Mouse (Mus musculus) hindbrain, postnatal 0 days (tissue): ENCODE results near the gene Dlg4. TPM values are rescaled to one million over a fixed set of nuclear protein-coding genes. Genes with fewer than 3 reads are reported as not detected.

Experiments
- ATAC-seq: fragments of 200-750 bp; cut with Nextera tagmentation; 2 replicates; pipeline ENCODE4 v1.8.0; 2017; ENCODE audit warnings: mild to moderate bottlenecking, moderate TSS enrichment, moderate library complexity
- DNase-seq: peaks from one replicate; pipeline ENCODE4 v3.0.0-alpha.2; 2015; ENCODE audit warnings: low spot score
- H3K27ac ChIP-seq: fragments of 300-500 bp; sonication (generic); 2 replicates; pipeline ENCODE4 v1.5.1; 2014; ENCODE audit warnings: mild to moderate bottlenecking
- H3K27me3 ChIP-seq: fragments of 300-500 bp; sonication (generic); 2 replicates; pipeline ENCODE4 v1.6.1; 2014; ENCODE audit warnings: low read length, mixed read lengths; ENCODE audit not compliant: insufficient read depth
- H3K36me3 ChIP-seq: fragments of 300-500 bp; sonication (generic); 2 replicates; pipeline ENCODE4 v1.6.1; 2014; ENCODE audit warnings: low read length, mixed read lengths; ENCODE audit not compliant: insufficient read depth
- H3K4me1 ChIP-seq: fragments of 300-500 bp; sonication (generic); 2 replicates; pipeline ENCODE4 v1.6.1; 2014; ENCODE audit warnings: antibody characterized with exemption, low read length, mixed read lengths; ENCODE audit not compliant: insufficient read depth
- H3K4me2 ChIP-seq: fragments of 300-500 bp; sonication (generic); 2 replicates; pipeline ENCODE4 v1.6.1; 2014; ENCODE audit warnings: low read depth, mild to moderate bottlenecking, low read length, moderate library complexity, mixed read lengths
- H3K4me3 ChIP-seq: fragments of 300-500 bp; sonication (generic); 2 replicates; pipeline ENCODE4 v1.5.1; 2014; ENCODE audit warnings: low read length
- H3K9ac ChIP-seq: fragments of 300-500 bp; sonication (generic); replicated peaks from 2 replicates; pipeline ENCODE4 v1.6.1; 2014; ENCODE audit warnings: mild to moderate bottlenecking, low read length, moderate library complexity, mixed read lengths
- H3K9me3 ChIP-seq: fragments of 300-500 bp; sonication (generic); 2 replicates; pipeline ENCODE4 v1.6.1; 2016; ENCODE audit warnings: low read length, mixed read lengths
- CTCF ChIP-seq: IDR thresholded peaks from 2 replicates; pipeline ENCODE4 v1.5.1; 2016; ENCODE audit warnings: antibody characterized with exemption, control low read depth, low read depth
- WGBS: fragments of 180-500 bp; shearing (Covaris S2); extraction: QIAGEN DNeasy Blood & Tissue Kit; methylation state at CpG from one replicate; pipeline ENCODE4 v1.1.7; 2014; 5-methylcytosine and 5-hydroxymethylcytosine counted together
- polyA plus RNA-seq: library from polyadenylated mRNA; unstranded; fragments of >200 nt; fragmentation: Nextera tagmentation; extraction: Ambion mirVana; gene quantifications from 2 replicates; pipeline ENCODE4 v1.2.1, GENCODE M21; 2015
- total RNA-seq: library from RNA; depleted of rRNA; stranded (reverse); fragments of >200 nt; gene quantifications from 2 replicates; pipeline ENCODE4 v1.2.3, GENCODE M21; 2014

Gene Dlg4
- total and polyA plus RNA-seq, 2 experiments from 2014 or later, result 18.8 to 209 TPM

DNA sequence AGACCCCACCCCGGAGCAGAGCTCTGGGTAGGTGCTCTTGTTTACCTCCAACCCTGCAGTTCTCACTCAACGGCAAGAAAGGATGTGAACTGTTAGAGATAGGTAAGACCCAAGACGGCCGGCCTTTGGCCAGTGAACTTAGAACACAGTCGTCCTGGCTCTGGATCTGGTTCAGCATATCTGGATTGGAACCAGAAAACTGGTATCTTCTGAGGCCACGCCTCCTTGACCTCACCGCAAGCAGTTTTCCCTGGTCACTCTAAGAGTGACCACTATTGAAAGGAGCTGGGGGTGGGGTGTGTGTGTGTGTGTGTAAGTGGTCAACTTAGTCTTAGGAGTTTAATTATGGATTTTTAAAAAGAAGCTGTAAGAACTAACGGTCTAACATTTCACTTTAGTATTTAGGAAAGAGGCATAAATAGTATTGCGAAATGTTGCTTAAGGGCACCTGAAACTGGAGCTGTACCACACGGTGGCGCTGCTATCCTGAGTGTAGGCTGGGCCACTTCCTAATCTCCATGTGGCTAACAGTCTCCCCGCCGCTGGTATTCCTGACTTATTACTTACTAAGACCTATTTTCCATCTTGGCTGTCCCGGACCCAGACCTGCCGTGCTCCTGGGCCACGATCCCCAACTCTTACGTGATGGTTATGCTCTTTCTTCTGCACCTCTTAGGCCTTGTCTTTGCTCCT is 57.8 kb downstream of the Dlg4 start:
- no peak overlapping the region for H3K9ac ChIP-seq
- WGBS, result 38% methylated on average over 17 of the region's 17 CpGs
- H3K36me3 ChIP-seq, result no peaks in the 10 kb centered on the region
- no peaks in the 10 kb centered on the region for H3K27me3 ChIP-seq
- peak; percentile 90 for DNase-seq
- H3K9me3 ChIP-seq, result no peaks in the 10 kb centered on the region
- H3K4me3 ChIP-seq, result no peak overlapping the region
- ATAC-seq, result 0 out of 2 replicates have a peak, but pooled peaks have one; percentile 53
- H3K4me2 ChIP-seq, result no peak overlapping the region
- peak; percentile 91 for TF ChIP-seq CTCF
- no peak overlapping the region for H3K27ac ChIP-seq
- no peaks in the 10 kb centered on the region for H3K4me1 ChIP-seq

DNA sequence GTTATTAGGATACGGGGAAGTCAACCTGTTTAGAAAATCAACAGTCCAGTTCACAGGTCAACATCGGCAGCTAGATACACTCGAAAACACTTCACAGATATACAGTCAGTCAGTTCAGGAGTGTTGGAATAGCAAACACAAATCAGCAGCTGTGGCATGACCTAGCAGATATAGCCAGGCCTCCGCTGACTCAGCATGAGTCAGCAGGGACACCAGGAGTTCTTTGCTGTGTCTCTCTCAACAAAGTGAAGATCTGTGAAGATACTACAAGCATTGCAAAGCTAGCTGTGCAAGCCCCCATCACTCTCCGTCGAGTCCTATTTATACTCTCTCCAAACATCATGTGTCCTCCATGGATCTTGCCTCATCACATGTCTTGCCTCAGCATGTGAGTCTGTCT is 58.8 kb downstream of the Dlg4 start:
- 90% methylated on average over 6 of the region's 6 CpGs for WGBS
- Histone ChIP-seq H3K9me3 (no peaks in the 10 kb centered on the region), H3K4me2 (no peak overlapping the region), H3K9ac (no peak overlapping the region), H3K27ac (no peak overlapping the region), H3K4me1 (no peaks in the 10 kb centered on the region), H3K36me3 (no peaks in the 10 kb centered on the region), H3K27me3 (no peaks in the 10 kb centered on the region), H3K4me3 (no peak overlapping the region)
- DNase-seq (no peak), ATAC-seq (no peak)
- no peak for TF ChIP-seq CTCF

DNA sequence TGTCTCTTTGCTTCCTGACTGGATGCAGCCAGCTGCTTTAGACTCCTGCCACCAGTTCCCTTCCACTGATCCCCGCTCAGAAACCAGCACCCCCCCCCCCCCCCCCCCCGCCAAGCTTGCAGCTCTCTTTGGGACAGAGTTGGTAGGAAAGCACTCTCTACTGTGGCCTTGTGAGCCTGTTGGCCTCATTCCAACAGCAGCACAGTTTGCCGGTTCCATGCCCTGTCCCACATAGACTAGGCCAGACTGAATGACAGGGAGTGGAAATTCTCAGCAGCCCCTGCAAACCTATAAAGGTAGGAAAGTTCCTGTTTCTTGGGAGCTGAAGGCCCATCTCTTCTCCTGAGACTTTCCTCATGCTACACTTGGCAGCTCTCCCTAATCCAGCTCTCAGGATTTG is 60.7 kb downstream of the Dlg4 start:
- H3K27ac ChIP-seq, result no peak overlapping the region
- no peak for ATAC-seq
- no peak for DNase-seq
- no peak overlapping the region for H3K9ac ChIP-seq
- H3K36me3 ChIP-seq, result no peaks in the 10 kb centered on the region
- H3K27me3 ChIP-seq, result no peaks in the 10 kb centered on the region
- no peak overlapping the region for H3K4me2 ChIP-seq
- no peaks in the 10 kb centered on the region for H3K4me1 ChIP-seq
- TF ChIP-seq CTCF, result no peak
- H3K9me3 ChIP-seq, result no peaks in the 10 kb centered on the region
- H3K4me3 ChIP-seq, result no peak overlapping the region
- 36% methylated on average over 3 of the region's 3 CpGs for WGBS

DNA sequence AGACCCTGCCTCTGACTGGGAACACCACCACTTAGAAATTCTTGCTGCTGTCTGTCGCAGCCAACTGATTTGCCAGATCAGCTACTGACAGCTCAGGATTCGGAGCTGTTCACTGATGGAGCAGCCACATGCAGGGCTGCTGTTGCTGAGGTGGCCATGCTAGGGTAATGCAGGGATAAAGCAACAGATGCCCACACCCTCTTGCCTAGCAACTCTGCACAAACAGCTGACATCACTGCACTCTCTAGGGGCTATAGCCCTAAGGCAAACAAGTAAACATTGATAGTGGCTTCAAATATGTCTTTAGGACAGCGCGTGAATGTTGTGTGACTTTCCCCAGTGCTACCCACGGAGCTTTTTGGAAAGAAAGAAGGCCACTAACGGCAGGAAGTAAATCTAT is 62.4 kb downstream of the Dlg4 start:
- Histone ChIP-seq H3K27me3 (no peaks in the 10 kb centered on the region), H3K9me3 (no peaks in the 10 kb centered on the region), H3K27ac (no peak overlapping the region), H3K4me1 (no peaks in the 10 kb centered on the region), H3K4me2 (no peak overlapping the region), H3K9ac (no peak overlapping the region), H3K4me3 (no peak overlapping the region), H3K36me3 (no peaks in the 10 kb centered on the region)
- ATAC-seq, result no peak
- WGBS, result 65% methylated on average over 6 of the region's 6 CpGs
- TF ChIP-seq CTCF, result no peak
- DNase-seq, result no peak

DNA sequence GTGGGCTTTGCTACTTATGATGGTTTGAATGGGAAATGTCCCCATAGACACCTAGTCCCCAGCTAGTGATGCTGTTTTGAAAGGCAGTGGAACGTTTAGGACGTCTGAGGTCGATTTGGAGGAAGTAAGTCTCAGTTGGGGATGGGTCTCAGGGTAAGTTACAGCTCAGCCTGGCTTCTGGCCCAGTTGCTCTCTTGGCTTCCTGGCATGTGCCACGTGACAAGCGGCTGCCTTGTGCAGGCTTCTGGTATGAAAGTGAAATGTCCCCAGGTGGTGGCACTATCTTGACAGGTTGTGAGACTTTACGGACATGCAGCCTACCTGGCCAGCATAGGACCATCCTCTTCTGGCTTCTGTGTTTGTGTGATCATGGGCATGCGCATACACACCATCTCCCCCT is 63.2 kb downstream of the Dlg4 start:
- WGBS, result 59% methylated on average over 7 of the region's 7 CpGs
- DNase-seq (no peak), ATAC-seq (no peak)
- no peaks in the 10 kb centered on the region for H3K27me3 ChIP-seq
- H3K4me1 ChIP-seq, result no peaks in the 10 kb centered on the region
- no peak overlapping the region for H3K4me3 ChIP-seq
- H3K9ac ChIP-seq, result no peak overlapping the region
- no peak for TF ChIP-seq CTCF
- no peak overlapping the region for H3K4me2 ChIP-seq
- no peaks in the 10 kb centered on the region for H3K9me3 ChIP-seq
- H3K36me3 ChIP-seq, result no peaks in the 10 kb centered on the region
- H3K27ac ChIP-seq, result no peak overlapping the region

DNA sequence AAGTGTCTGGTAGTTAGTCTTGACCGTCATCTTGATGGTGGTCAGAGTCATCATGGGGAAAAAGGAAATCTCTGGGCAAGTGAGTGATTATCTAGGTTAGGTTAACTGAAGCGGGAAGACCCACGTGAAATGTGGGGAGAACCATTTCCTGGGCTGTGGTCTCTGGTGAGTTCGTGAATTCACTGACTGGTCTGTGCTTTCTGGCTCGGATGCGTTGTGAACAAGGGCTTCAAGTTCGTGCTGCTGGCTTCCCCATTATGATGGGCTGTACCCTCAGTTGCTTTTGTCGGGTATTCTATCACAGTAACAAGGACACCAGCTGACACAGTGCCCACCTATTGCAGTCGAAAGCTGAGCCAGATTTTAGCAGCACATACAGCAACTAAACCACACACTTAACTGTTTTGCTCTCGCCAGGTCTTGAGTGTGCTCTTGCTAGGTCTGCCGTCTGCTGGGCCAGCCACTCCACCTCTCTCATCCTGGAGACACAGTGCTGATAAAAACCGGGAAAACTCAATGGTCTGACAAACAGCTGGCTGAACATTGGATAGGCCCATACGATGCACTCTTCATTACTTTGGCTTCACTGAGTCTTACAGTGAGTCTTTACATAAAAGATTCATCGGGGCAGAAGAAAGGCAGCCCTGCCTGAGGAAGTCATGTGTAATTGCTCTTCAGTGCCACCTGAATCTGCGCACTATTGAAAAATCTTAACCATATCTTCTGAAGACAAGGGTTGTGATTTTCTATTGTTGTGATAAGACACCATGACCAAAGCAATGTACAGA is 64.3 kb downstream of the Dlg4 start:
- H3K27me3 ChIP-seq, result no peaks in the 10 kb centered on the region
- no peaks in the 10 kb centered on the region for H3K9me3 ChIP-seq
- no peak overlapping the region for H3K4me2 ChIP-seq
- no peak overlapping the region for H3K9ac ChIP-seq
- H3K4me1 ChIP-seq, result no peaks in the 10 kb centered on the region
- WGBS, result 84% methylated on average over 15 of the region's 15 CpGs
- H3K36me3 ChIP-seq, result no peaks in the 10 kb centered on the region
- no peak overlapping the region for H3K4me3 ChIP-seq
- no peak for TF ChIP-seq CTCF
- no peak for ATAC-seq
- H3K27ac ChIP-seq, result no peak overlapping the region
- no peak for DNase-seq

DNA sequence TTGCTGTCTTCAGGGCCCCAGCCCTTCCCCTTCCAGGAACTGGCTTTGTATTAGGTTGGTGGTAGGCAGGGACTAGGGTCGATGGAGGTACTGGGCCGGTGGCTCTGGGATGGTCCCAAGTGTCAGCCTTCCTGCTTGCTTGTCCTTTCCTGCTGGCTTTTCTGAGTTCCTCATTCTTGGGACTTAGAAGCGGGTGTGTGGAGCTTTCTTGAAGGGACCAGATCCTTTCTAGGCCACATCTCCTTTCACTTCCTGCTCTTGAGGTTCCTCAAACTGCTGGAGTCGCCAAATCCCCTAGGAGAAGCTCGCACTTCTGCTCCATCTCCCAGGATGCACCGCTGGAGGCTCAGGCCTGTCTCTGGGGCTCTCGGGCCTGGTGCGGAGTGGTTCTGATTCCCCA is 67.8 kb downstream of the Dlg4 start:
- no peaks in the 10 kb centered on the region for H3K27me3 ChIP-seq
- H3K4me1 ChIP-seq, result no peaks in the 10 kb centered on the region
- DNase-seq (no peak), ATAC-seq (no peak)
- TF ChIP-seq CTCF, result no peak
- H3K9ac ChIP-seq, result no peak overlapping the region
- no peak overlapping the region for H3K4me2 ChIP-seq
- no peak overlapping the region for H3K4me3 ChIP-seq
- no peaks in the 10 kb centered on the region for H3K9me3 ChIP-seq
- no peaks in the 10 kb centered on the region for H3K36me3 ChIP-seq
- H3K27ac ChIP-seq, result no peak overlapping the region
- WGBS, result 84% methylated on average over 8 of the region's 8 CpGs
